Mouse (Mus musculus) hindbrain, embryonic 13.5 days (tissue): ENCODE measurements around the gene Rtn1. TPM values are rescaled to one million over a fixed set of nuclear protein-coding genes. Genes with fewer than 3 reads are reported as not detected.

Experiments
- ATAC-seq: fragments of 200-750 bp; cut with Nextera tagmentation; 2 replicates; pipeline ENCODE4 v1.8.0; 2017; ENCODE audit warnings: moderate TSS enrichment; ENCODE audit not compliant: low FRiP score
- H3K27ac ChIP-seq: fragments of 300-500 bp; sonication (generic); 2 replicates; pipeline ENCODE4 v1.5.1; 2015; ENCODE audit warnings: inconsistent platforms, mild to moderate bottlenecking, moderate library complexity
- H3K27me3 ChIP-seq: fragments of 300-500 bp; sonication (generic); 2 replicates; pipeline ENCODE4 v1.6.1; 2015; ENCODE audit warnings: mild to moderate bottlenecking, inconsistent platforms
- H3K36me3 ChIP-seq: fragments of 300-500 bp; sonication (generic); 2 replicates; pipeline ENCODE4 v1.6.1; 2015; ENCODE audit warnings: mild to moderate bottlenecking, inconsistent platforms
- H3K4me1 ChIP-seq: fragments of 300-500 bp; sonication (generic); replicated peaks from 2 replicates; pipeline ENCODE4 v1.6.1; 2015; ENCODE audit warnings: inconsistent platforms
- H3K4me2 ChIP-seq: fragments of 300-500 bp; sonication (generic); 2 replicates; pipeline ENCODE4 v1.6.1; 2015; ENCODE audit warnings: inconsistent platforms, mild to moderate bottlenecking, moderate library complexity
- H3K4me3 ChIP-seq: fragments of 300-500 bp; sonication (generic); 2 replicates; pipeline ENCODE4 v1.5.1; 2015; ENCODE audit warnings: mild to moderate bottlenecking, inconsistent platforms
- H3K9ac ChIP-seq: fragments of 300-500 bp; sonication (generic); 2 replicates; pipeline ENCODE4 v1.6.1; 2015; ENCODE audit warnings: mild to moderate bottlenecking, inconsistent platforms
- H3K9me3 ChIP-seq: fragments of 300-500 bp; sonication (generic); 2 replicates; pipeline ENCODE4 v1.6.1; 2016; ENCODE audit warnings: inconsistent platforms
- WGBS: fragments of 180-500 bp; shearing (Covaris S2); methylation state at CpG from one replicate; pipeline ENCODE4 v1.1.7; 2015; 5-methylcytosine and 5-hydroxymethylcytosine counted together
- polyA plus RNA-seq: library from polyadenylated mRNA; unstranded; fragments of >200 nt; fragmentation: Nextera tagmentation; extraction: Ambion mirVana; gene quantifications from 2 replicates; pipeline ENCODE4 v1.2.1, GENCODE M21; 2015

The Rtn1 gene
- polyA plus RNA-seq, 1 experiment from 2014 or later: 2,446 TPM

GRCm38 (mm10) chr12:72366763-72367162 is 42.1 kb downstream of the Rtn1 start:
- WGBS: 26% methylated on average over 3 of the region's 3 CpGs
- Histone ChIP-seq H3K4me2 (no peak overlapping the region), H3K27me3 (no peaks in the 10 kb centered on the region), H3K36me3 (no peaks in the 10 kb centered on the region), H3K4me3 (no peak overlapping the region), H3K9ac (no peak overlapping the region), H3K9me3 (no peaks in the 10 kb centered on the region), H3K4me1 (peaks cover 67% of the 10 kb centered on the region), H3K27ac (peak overlapping the region; percentile 88)
- no peak for ATAC-seq

GRCm38 (mm10) chr12:72366104-72366437 is 42.8 kb downstream of the Rtn1 start:
- H3K27me3 ChIP-seq: no peaks in the 10 kb centered on the region
- peak; percentile 72 for ATAC-seq
- H3K9ac ChIP-seq: no peak overlapping the region
- peaks cover 70% of the 10 kb centered on the region for H3K4me1 ChIP-seq
- H3K27ac ChIP-seq: peak overlapping the region; percentile 88
- H3K36me3 ChIP-seq: no peaks in the 10 kb centered on the region
- no peak overlapping the region for H3K4me2 ChIP-seq
- H3K9me3 ChIP-seq: no peaks in the 10 kb centered on the region
- WGBS: no CpG with 5 or more reads among the region's 2 CpGs
- no peak overlapping the region for H3K4me3 ChIP-seq

- H3K9ac ChIP-seq: no peak overlapping the region
- H3K27me3 ChIP-seq: no peaks in the 10 kb centered on the region
- H3K36me3 ChIP-seq: no peaks in the 10 kb centered on the region
- WGBS: 24% methylated on average over 12 of the region's 12 CpGs
- ATAC-seq: peak; percentile 81
- H3K4me2 ChIP-seq: no peak overlapping the region
- peaks cover 70% of the 10 kb centered on the region for H3K4me1 ChIP-seq
- H3K4me3 ChIP-seq: no peak overlapping the region
- H3K9me3 ChIP-seq: no peaks in the 10 kb centered on the region
- peak overlapping the region; percentile 88 for H3K27ac ChIP-seq
Measured at GRCm38 (mm10) chr12:72365231-72366103, 43.4 kb downstream of the Rtn1 start.

- H3K27ac ChIP-seq: peak overlapping the region; percentile 88
- no peak overlapping the region for H3K4me3 ChIP-seq
- peaks cover 71% of the 10 kb centered on the region for H3K4me1 ChIP-seq
- H3K36me3 ChIP-seq: no peaks in the 10 kb centered on the region
- H3K9me3 ChIP-seq: no peaks in the 10 kb centered on the region
- no peak for ATAC-seq
- H3K9ac ChIP-seq: no peak overlapping the region
- H3K27me3 ChIP-seq: no peaks in the 10 kb centered on the region
- 74% methylated on average over 5 of the region's 5 CpGs for WGBS
- no peak overlapping the region for H3K4me2 ChIP-seq
Measured at GRCm38 (mm10) chr12:72364543-72364942, 44.3 kb downstream of the Rtn1 start.

GRCm38 (mm10) chr12:72361701-72362354 is 47.0 kb downstream of the Rtn1 start:
- 77% methylated on average over 9 of the region's 9 CpGs for WGBS
- ATAC-seq: no peak
- no peak overlapping the region for H3K27ac ChIP-seq
- H3K4me2 ChIP-seq: no peak overlapping the region
- no peaks in the 10 kb centered on the region for H3K36me3 ChIP-seq
- H3K9ac ChIP-seq: no peak overlapping the region
- H3K4me1 ChIP-seq: peaks cover 81% of the 10 kb centered on the region
- no peaks in the 10 kb centered on the region for H3K27me3 ChIP-seq
- no peaks in the 10 kb centered on the region for H3K9me3 ChIP-seq
- H3K4me3 ChIP-seq: no peak overlapping the region

- Histone ChIP-seq H3K36me3 (no peaks in the 10 kb centered on the region), H3K27ac (no peak overlapping the region), H3K9me3 (no peaks in the 10 kb centered on the region), H3K27me3 (no peaks in the 10 kb centered on the region), H3K9ac (no peak overlapping the region), H3K4me2 (no peak overlapping the region), H3K4me3 (no peak overlapping the region), H3K4me1 (peaks cover 73% of the 10 kb centered on the region)
- no peak for ATAC-seq
- WGBS: 73% methylated on average over 5 of the region's 5 CpGs
Measured at GRCm38 (mm10) chr12:72360926-72361615, 47.8 kb downstream of the Rtn1 start.

GRCm38 (mm10) chr12:72359903-72360302 is 49.0 kb downstream of the Rtn1 start:
- Histone ChIP-seq H3K4me1 (peaks cover 62% of the 10 kb centered on the region), H3K9me3 (no peaks in the 10 kb centered on the region), H3K9ac (no peak overlapping the region), H3K27ac (no peak overlapping the region), H3K27me3 (no peaks in the 10 kb centered on the region), H3K4me2 (no peak overlapping the region), H3K4me3 (no peak overlapping the region), H3K36me3 (no peaks in the 10 kb centered on the region)
- WGBS: 64% methylated on average over 3 of the region's 3 CpGs
- ATAC-seq: no peak

- no peak for ATAC-seq
- H3K27me3 ChIP-seq: no peaks in the 10 kb centered on the region
- H3K4me3 ChIP-seq: no peak overlapping the region
- H3K27ac ChIP-seq: peak overlapping the region; percentile 48
- H3K9ac ChIP-seq: no peak overlapping the region
- peaks cover 45% of the 10 kb centered on the region for H3K4me1 ChIP-seq
- no peak overlapping the region for H3K4me2 ChIP-seq
- H3K9me3 ChIP-seq: no peaks in the 10 kb centered on the region
- H3K36me3 ChIP-seq: no peaks in the 10 kb centered on the region
- WGBS: 44% methylated on average over 11 of the region's 11 CpGs
Measured at GRCm38 (mm10) chr12:72357667-72358420, 51.0 kb downstream of the Rtn1 start.

- no peak overlapping the region for H3K4me2 ChIP-seq
- ATAC-seq: no peak
- no peak overlapping the region for H3K9ac ChIP-seq
- no peak overlapping the region for H3K4me3 ChIP-seq
- no peaks in the 10 kb centered on the region for H3K9me3 ChIP-seq
- no peaks in the 10 kb centered on the region for H3K27me3 ChIP-seq
- WGBS: 97% methylated on average over 1 of the region's 1 CpGs
- no peak overlapping the region for H3K27ac ChIP-seq
- peaks cover 21% of the 10 kb centered on the region for H3K4me1 ChIP-seq
- no peaks in the 10 kb centered on the region for H3K36me3 ChIP-seq
Measured at GRCm38 (mm10) chr12:72354241-72354640, 54.6 kb downstream of the Rtn1 start.

- no peak overlapping the region for H3K27ac ChIP-seq
- H3K4me1 ChIP-seq: peaks cover 14% of the 10 kb centered on the region
- H3K9me3 ChIP-seq: no peaks in the 10 kb centered on the region
- 95% methylated on average over 1 of the region's 1 CpGs for WGBS
- H3K4me2 ChIP-seq: no peak overlapping the region
- no peak overlapping the region for H3K4me3 ChIP-seq
- no peak for ATAC-seq
- no peaks in the 10 kb centered on the region for H3K36me3 ChIP-seq
- no peaks in the 10 kb centered on the region for H3K27me3 ChIP-seq
- no peak overlapping the region for H3K9ac ChIP-seq
Measured at GRCm38 (mm10) chr12:72353506-72353905, 55.3 kb downstream of the Rtn1 start.

GRCm38 (mm10) chr12:72348508-72348907 is 60.3 kb downstream of the Rtn1 start:
- WGBS: 83% methylated on average over 8 of the region's 8 CpGs
- no peak overlapping the region for H3K27ac ChIP-seq
- no peaks in the 10 kb centered on the region for H3K4me1 ChIP-seq
- no peak overlapping the region for H3K4me3 ChIP-seq
- no peak for ATAC-seq
- no peaks in the 10 kb centered on the region for H3K36me3 ChIP-seq
- no peak overlapping the region for H3K9ac ChIP-seq
- no peaks in the 10 kb centered on the region for H3K9me3 ChIP-seq
- H3K27me3 ChIP-seq: no peaks in the 10 kb centered on the region
- H3K4me2 ChIP-seq: no peak overlapping the region

- Histone ChIP-seq H3K4me2 (no peak overlapping the region), H3K9me3 (no peaks in the 10 kb centered on the region), H3K27ac (no peak overlapping the region), H3K9ac (no peak overlapping the region), H3K4me3 (no peak overlapping the region), H3K36me3 (no peaks in the 10 kb centered on the region), H3K4me1 (no peaks in the 10 kb centered on the region), H3K27me3 (no peaks in the 10 kb centered on the region)
- WGBS: 81% methylated on average over 1 of the region's 1 CpGs
- ATAC-seq: no peak
Measured at GRCm38 (mm10) chr12:72347184-72347583, 61.7 kb downstream of the Rtn1 start.
